Mouse (Mus musculus) testis, postnatal 10 days (tissue): ENCODE results near the gene Lmo2.

ENCODE experiments used
- DNase-seq: peaks from one replicate; pipeline ENCODE4 v3.0.0; 2021; ENCODE audit warnings: low spot score

The Lmo2 gene

GRCm38 (mm10) chr2:103957649-103958546 is at the start of gene Lmo2:
Gene Lmo2 (plus strand): TSS chr2:103957986.
- no peak for DNase-seq

DNA sequence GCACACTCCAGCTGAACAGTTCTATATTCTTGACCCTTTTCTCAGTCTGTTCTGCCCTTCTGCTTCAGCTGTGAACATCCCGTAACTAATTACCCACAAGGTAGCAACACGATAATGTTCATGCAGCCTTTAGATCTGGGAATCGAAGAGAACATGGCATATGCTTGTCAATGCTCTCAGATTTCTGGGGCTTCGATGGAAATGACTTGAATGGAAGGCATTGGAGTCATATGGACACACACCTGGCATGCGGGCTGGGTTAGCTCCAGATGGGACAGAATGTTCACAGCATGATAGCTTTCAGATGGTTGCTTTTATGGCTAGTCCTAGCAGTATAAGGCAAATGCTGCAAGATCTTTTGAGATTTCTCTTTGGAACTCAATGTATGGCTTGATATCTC is 47.2 kb upstream of the Lmo2 start:
- DNase-seq, result no peak

- DNase-seq, result no peak
These were observed 45.1 kb upstream of the Lmo2 start for GRCm38 (mm10) chr2:103912481-103913251.

DNA sequence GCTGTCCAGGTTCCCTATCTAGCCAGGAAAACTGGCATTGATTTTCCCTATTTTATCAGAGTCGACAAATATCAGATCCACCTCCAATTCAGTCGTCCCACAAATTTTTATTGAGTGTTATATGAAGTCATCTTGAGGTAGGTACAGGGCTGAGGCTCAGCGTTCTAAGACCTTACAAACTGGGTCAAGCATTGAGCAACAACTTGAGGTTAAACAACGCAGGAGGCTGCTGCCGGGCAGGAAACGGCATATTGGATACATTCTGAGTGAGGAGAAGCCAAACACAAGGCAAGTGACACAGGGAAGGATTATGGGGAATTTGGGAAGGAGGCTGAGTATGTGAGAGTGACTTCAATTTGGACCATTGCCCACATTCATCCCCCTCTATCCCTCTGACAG is 44.5 kb upstream of the Lmo2 start:
- DNase-seq, result no peak

GRCm38 (mm10) chr2:103916069-103916468 is 41.7 kb upstream of the Lmo2 start:
- no peak for DNase-seq

DNA sequence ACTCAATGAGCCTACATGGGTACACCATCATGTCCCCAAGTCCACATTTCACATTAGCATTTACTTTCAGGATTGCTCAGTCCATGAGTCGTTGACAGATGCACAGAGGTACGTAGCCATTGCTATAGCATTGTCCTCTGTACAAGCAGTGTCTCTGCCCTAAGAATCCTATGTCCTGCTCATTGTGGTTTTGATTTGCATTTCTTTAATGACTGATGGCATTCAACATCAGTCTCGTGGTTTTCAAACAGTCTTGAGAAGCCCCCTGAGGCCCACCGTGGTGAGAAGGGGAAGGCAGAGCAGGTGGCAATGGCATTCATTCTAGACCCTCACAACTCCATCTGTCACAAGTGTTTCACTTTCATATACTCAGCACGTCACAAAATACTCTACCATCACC is 40.4 kb upstream of the Lmo2 start:
- DNase-seq, result no peak

- no peak for DNase-seq
These were observed 39.4 kb upstream of the Lmo2 start for GRCm38 (mm10) chr2:103918375-103918774.

- DNase-seq, result no peak
These were observed 38.3 kb upstream of the Lmo2 start for GRCm38 (mm10) chr2:103919488-103919887.

DNA sequence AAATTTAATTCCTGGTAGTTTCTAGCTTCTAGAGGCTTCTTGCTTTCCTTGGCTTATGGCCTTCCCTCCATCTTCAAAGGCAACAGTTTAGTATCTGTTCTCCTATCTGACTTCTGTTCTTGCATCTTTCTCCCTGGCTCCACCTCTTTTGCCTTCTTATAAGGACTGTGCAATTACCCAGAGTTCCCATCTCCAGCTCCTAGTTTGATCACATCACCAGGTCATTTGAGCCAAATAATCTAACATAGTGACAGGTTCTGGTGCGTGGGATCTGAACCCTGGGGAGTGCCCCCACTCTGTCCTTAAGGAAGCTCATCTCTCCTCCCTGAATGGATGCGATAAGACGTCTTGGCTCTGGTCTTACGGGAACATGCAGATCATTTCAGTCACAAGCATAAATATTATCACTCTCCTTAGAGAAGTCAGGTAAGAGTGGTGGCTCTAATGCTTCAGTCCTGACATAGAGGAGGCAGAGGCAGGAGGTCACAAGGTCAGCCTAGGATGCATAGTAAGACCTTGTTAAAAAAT is 31.1 kb upstream of the Lmo2 start:
- no peak for DNase-seq

DNA sequence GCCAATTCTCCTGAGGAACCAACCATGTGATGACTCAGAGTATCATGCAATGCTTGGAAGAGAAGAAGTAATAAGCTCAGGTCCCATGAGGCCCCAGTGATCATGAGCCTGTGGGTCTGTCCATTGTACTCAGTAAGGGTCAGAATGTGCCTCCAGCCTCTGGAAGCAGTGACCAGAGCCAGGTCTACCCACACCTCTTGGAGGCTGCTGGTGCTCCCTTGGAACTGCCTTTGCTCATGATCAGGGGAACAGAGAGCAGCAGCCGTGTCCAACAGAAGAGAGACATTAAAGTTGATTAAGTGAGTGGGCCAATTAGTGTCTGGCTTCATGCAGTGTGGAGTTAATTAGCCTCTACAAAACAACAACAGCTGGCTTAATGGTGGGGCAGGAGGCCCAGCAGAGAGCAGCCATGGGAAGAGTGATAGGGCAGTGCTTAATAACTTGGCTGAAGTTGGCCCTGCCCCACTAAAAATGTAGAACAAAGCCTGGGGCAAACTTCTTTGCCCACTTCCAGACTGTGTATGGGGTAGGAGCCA is 30.1 kb upstream of the Lmo2 start:
- DNase-seq, result no peak

GRCm38 (mm10) chr2:103930306-103931019 is 27.3 kb upstream of the Lmo2 start:
- DNase-seq, result no peak

- no peak for DNase-seq
These were observed 26.3 kb upstream of the Lmo2 start for GRCm38 (mm10) chr2:103931511-103931911.

DNA sequence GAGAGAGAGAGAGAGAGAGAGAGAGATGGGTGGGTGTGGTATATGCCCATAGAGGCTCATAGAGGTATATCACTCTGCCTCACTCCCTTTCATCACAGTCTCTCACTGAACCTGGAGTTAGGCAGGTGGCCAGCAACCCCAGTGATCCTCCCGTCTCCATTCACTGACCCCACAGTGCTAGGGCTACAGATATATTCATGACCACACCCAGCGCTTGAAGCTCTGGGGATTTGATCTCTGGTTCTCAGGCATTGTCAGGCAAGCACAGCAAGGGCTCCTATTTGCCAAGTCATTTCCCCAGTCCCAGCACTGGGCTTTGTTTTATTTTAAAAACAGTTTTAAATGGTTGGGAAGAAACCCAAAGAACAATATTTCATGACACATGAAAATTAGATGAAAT is 25.8 kb upstream of the Lmo2 start:
- DNase-seq, result no peak

GRCm38 (mm10) chr2:103932480-103932879 is 25.3 kb upstream of the Lmo2 start:
- no peak for DNase-seq

- DNase-seq, result no peak
These were observed 23.5 kb upstream of the Lmo2 start for GRCm38 (mm10) chr2:103934270-103934669.

- no peak for DNase-seq
These were observed 23.1 kb upstream of the Lmo2 start for GRCm38 (mm10) chr2:103934670-103935069.

DNA sequence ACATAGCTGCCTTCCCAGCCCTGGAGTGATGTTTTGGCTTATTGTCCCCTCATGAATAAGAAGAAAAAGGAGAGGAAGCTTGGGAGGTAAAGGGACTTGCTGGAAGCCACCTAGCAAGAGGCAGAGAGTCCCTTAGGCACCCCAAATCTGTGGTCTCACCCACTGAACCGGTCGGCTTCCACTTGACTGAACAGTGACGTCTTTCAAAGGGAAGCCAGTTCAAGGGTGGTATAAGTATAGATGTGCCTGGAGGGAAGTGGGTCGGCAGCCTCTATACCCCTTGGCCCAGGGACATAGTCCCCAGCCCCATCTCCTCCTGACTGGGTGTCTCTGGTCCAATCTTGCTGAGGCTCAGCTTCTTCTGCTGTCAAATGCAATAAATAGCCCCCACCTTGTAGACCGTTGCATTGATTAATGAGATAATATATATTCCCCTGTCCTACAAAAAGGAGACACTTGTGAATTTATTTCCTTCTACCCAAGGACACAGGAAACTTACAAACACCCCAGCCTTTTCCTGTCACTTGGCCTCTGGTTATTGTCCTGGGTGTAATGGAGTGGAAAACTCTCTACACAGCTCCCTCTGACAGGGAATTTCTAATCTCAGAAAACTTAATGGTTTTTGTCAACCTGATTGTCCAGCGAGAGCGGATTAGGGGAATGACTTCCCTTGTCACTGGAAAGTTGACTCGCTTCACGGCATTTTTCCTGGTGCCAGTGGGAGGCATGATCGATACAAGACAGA is 21.9 kb upstream of the Lmo2 start:
- DNase-seq, result no peak

- no peak for DNase-seq
These were observed 21.1 kb upstream of the Lmo2 start for GRCm38 (mm10) chr2:103936666-103937065.

GRCm38 (mm10) chr2:103937670-103938069 is 20.1 kb upstream of the Lmo2 start:
- DNase-seq, result no peak

DNA sequence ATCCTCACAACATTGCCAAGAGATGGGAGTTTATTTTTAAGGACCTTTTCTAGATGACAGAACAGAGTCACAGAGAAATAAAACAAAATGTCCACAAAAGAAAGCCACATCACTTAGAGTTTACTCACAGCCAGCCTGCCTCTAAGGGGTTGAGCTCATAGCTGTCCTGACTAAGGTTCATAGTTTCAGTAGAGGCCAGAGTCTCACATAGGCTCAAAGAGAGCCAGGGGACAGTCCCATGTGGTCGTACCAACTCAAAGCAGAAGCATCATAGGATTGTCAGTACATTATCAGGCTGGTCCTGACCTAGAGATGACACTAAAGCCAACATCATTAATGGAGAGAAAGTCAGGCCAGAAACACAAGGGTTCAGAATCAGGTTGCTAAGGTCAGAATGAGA is 19.2 kb upstream of the Lmo2 start:
- no peak for DNase-seq

DNA sequence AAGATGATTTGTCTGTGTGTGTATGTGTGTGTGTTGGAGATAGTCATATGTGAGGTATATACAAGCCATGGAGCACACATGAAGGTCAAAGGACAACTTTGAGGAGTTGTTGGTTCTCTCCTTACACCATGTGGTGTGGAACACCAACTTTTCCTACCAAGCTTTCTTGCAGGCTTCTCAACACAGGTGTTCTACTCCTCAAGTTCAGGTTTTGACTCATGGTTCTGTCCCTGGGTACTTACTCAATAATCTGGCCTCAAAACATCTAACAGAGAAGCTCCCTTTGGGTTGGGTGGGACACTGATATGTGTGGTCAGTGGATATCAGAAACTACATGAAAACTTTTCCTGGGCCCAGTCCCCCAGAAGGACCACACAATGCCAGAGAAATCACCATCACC is 18.8 kb upstream of the Lmo2 start:
- DNase-seq, result no peak
